In the genomic region with DNA sequence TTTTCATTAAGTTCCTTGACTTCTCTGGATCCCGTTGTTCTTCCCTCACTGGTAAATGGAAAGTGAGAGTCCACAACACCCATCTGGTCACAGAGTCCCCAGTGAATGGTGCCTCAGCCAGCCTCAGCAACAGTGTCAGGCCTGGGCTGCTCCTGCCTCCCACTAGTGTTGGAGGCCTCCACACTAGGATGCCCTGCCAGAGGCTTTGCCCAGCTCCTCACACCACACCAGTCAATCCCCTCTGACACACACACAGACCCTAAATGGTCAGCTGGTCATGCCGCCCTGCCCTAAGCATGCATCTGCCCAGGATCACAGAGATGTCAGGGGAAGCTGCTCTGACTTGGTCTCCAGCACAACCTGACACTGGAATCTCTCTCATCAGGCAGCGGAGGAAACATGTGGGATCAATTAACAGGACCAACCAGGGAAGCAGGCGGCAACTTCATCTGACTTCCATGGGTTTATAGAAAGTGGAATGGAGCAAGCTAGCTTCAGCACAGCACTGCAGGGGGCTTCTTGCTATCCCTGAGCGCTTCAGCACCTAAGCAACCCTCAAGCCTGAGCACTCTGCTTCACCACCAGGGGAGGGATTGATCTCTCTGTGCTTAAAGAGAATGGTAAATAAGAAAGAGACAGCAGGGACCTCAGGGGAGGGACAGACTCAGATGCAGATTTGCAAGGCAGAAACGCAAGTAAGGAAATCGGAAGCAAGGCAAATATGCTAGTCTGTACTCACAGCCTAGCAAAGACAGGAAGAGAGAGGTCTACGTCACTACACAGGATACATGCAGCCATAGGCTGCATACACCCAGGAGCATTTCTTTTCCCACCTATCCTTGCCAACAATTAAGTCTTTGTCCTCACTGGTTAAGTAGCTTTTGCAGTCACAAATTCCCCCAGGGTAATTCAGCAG, we compare ENCODE assay signal across 9 mouse cellular contexts. TPM values are rescaled to one million over a fixed set of nuclear protein-coding genes. Genes with fewer than 3 reads are reported as not detected.
A peak's percentile ranks its signal among the peaks of the same experiment; 100 is the strongest.
DNase-seq lines count a peak whose midpoint lies in the region; ATAC-seq and TF ChIP-seq lines count a peak whose summit lies in the region.
"Had no signal": no experiment of that assay in that cellular context is flagged by ENCODE, and none has a peak within 500 bp of the region (broad histone marks: within the 10 kb centered on the region; RNA-seq: fewer than 3 reads in every experiment).

No protein-coding gene starts in this region.

- no peak overlapping the region; the same call in 1 of the 2 replicates for H3K9ac ChIP-seq in forebrain, postnatal 0 days
- peak overlapping the region; percentile 30; the same call in 1 of the 2 replicates for H3K9ac ChIP-seq in midbrain, embryonic 14.5 days (replicated peaks; ENCODE audit: low read length)
- H3K9ac ChIP-seq in liver, embryonic 12.5 days: no peak overlapping the region
- H3K9ac ChIP-seq in liver, postnatal 0 days (replicated peaks): no peak overlapping the region

- 24% methylated on average over 8 of the region's 8 CpGs for WGBS in forebrain, postnatal 0 days
- 21% methylated on average over 8 of the region's 8 CpGs for WGBS in midbrain, embryonic 14.5 days
- 28% methylated on average over 8 of the region's 8 CpGs for WGBS in liver, embryonic 12.5 days (ENCODE audit: insufficient replicate concordance)
- WGBS in liver, postnatal 0 days (ENCODE audit: insufficient replicate concordance): 42% methylated on average over 8 of the region's 8 CpGs

- peak; percentile 91 for ATAC-seq in forebrain, postnatal 0 days
- peak; percentile 62 for ATAC-seq in midbrain, embryonic 14.5 days (ENCODE audit: low FRiP score, low TSS enrichment)
- no peak; the same call in 1 of the 2 replicates for ATAC-seq in liver, embryonic 12.5 days
- no peak for ATAC-seq in liver, postnatal 0 days

- no peaks in the 10 kb centered on the region for H3K36me3 ChIP-seq in forebrain, postnatal 0 days (ENCODE audit: insufficient read depth)
- H3K36me3 ChIP-seq in midbrain, embryonic 14.5 days (ENCODE audit: control insufficient read depth, insufficient read depth, low read length): no peaks in the 10 kb centered on the region
- H3K36me3 ChIP-seq in liver, embryonic 12.5 days: no peaks in the 10 kb centered on the region
- no peaks in the 10 kb centered on the region for H3K36me3 ChIP-seq in liver, postnatal 0 days (replicated peaks; ENCODE audit: insufficient read depth, low read length)

- DNase-seq in ES-CJ7 (ENCODE audit: low read depth, low spot score) (peak; percentile 31), R1 (ENCODE audit: low read depth, low spot score) (peak; percentile 43)
- peak; percentile 45 for DNase-seq in forebrain, postnatal 0 days
- DNase-seq in midbrain, embryonic 14.5 days: peak; percentile 47
- no peak for DNase-seq in thymus, postnatal 0 days (ENCODE audit: low spot score)
- DNase-seq in liver, postnatal 0 days: no peak
- DNase-seq: adrenal gland, postnatal 36 days had no signal

- TF ChIP-seq CTCF in forebrain, postnatal 0 days (IDR thresholded peaks at IDR 0.05; ENCODE audit: low read depth): peak; percentile 45
- TF ChIP-seq CTCF in liver, postnatal 0 days (IDR thresholded peaks at IDR 0.05; ENCODE audit: low read depth): no peak

- no peaks in the 10 kb centered on the region for H3K9me3 ChIP-seq in forebrain, postnatal 0 days (ENCODE audit: low read length)
- no peaks in the 10 kb centered on the region for H3K9me3 ChIP-seq in midbrain, embryonic 14.5 days (ENCODE audit: control insufficient read depth, low read length)
- no peaks in the 10 kb centered on the region for H3K9me3 ChIP-seq in liver, embryonic 12.5 days (replicated peaks)
- no peaks in the 10 kb centered on the region for H3K9me3 ChIP-seq in liver, postnatal 0 days (ENCODE audit: low read length)

- H3K4me1 ChIP-seq in forebrain, postnatal 0 days (ENCODE audit: insufficient read depth): peaks cover 9% of the 10 kb centered on the region; the same call in 1 of the 2 replicates
- H3K4me1 ChIP-seq in midbrain, embryonic 14.5 days (ENCODE audit: control insufficient read depth, insufficient read depth, low read length): peaks cover 8% of the 10 kb centered on the region; the same call in 1 of the 2 replicates
- no peaks in the 10 kb centered on the region for H3K4me1 ChIP-seq in liver, embryonic 12.5 days
- H3K4me1 ChIP-seq in liver, postnatal 0 days (ENCODE audit: insufficient read depth): no peaks in the 10 kb centered on the region

- H3K4me2 ChIP-seq in forebrain, postnatal 0 days (ENCODE audit: low read depth): peak overlapping the region; percentile 26; the same call in 1 of the 2 replicates
- H3K4me2 ChIP-seq in midbrain, embryonic 14.5 days (ENCODE audit: low read length): peak overlapping the region; percentile 26
- H3K4me2 ChIP-seq in liver, embryonic 12.5 days: no peak overlapping the region
- no peak overlapping the region for H3K4me2 ChIP-seq in liver, postnatal 0 days (ENCODE audit: low read depth, low read length)

- no peak for TF ChIP-seq EP300 in liver, postnatal 0 days (IDR thresholded peaks at IDR 0.05; ENCODE audit: low read depth)

- H3K27ac ChIP-seq in forebrain, postnatal 0 days (ENCODE audit: low read depth, low read length): no peak overlapping the region
- H3K27ac ChIP-seq in midbrain, embryonic 14.5 days (replicated peaks; ENCODE audit: low read depth, low read length): peak overlapping the region; percentile 46; the same call in 1 of the 2 replicates
- no peak overlapping the region for H3K27ac ChIP-seq in liver, embryonic 12.5 days
- H3K27ac ChIP-seq in liver, postnatal 0 days (ENCODE audit: low read depth): no peak overlapping the region

- no peaks in the 10 kb centered on the region for H3K27me3 ChIP-seq in forebrain, postnatal 0 days (ENCODE audit: insufficient read depth, low read length)
- no peaks in the 10 kb centered on the region for H3K27me3 ChIP-seq in midbrain, embryonic 14.5 days (ENCODE audit: control insufficient read depth, insufficient read depth, low read length)
- H3K27me3 ChIP-seq in liver, embryonic 12.5 days (replicated peaks): no peaks in the 10 kb centered on the region
- H3K27me3 ChIP-seq in liver, postnatal 0 days (ENCODE audit: insufficient read depth, low read length): no peaks in the 10 kb centered on the region

- H3K4me3 ChIP-seq in forebrain, postnatal 0 days (ENCODE audit: low read depth, low read length): no peak overlapping the region
- H3K4me3 ChIP-seq in midbrain, embryonic 14.5 days (replicated peaks; ENCODE audit: low read depth, low read length): no peak overlapping the region
- no peak overlapping the region for H3K4me3 ChIP-seq in liver, embryonic 12.5 days
- H3K4me3 ChIP-seq in liver, postnatal 0 days (ENCODE audit: low read depth, low read length): no peak overlapping the region
- H3K4me3 ChIP-seq: myocyte had no signal

RNA-seq across cellular contexts. Expression of gene Igf1, which starts 45.6 kb away (rescaled TPM):
- 9.3 and 11.5 TPM in 2 replicates for total RNA-seq in forebrain, postnatal 0 days (2014; rRNA removed)
- polyA plus RNA-seq in forebrain, postnatal 0 days (2015; fragmentation: Nextera tagmentation; extraction: Ambion mirVana): 8.4 and 10.9 TPM in 2 replicates
- 9.7 and 10.4 TPM in 2 replicates for polyA plus RNA-seq in midbrain, embryonic 14.5 days (2014; fragmentation: Nextera tagmentation; extraction: Ambion mirVana)
- polyA plus RNA-seq in liver, embryonic 12.5 days (2016; fragmentation: Nextera tagmentation; extraction: Ambion mirVana): 11.2 and 11.5 TPM in 2 replicates
- 15.2 and 17.8 TPM in 2 replicates for polyA plus RNA-seq in thymus, postnatal 0 days (2015; fragmentation: Nextera tagmentation; extraction: Ambion mirVana)
- polyA plus RNA-seq in liver, postnatal 0 days (2015; fragmentation: Nextera tagmentation; extraction: Ambion mirVana): 34.1 and 42.3 TPM in 2 replicates

Comparison
In these comparisons a context has a peak if more than half of its experiments do, and no peak if none do; other contexts are left out.
1. DNase-seq: peak in ES-CJ7 (single experiment), R1 (single experiment), forebrain, postnatal 0 days (single experiment) and midbrain, embryonic 14.5 days (single experiment); none in thymus, postnatal 0 days (single experiment) and liver, postnatal 0 days (single experiment).
2. ATAC-seq: peak in forebrain, postnatal 0 days (single experiment) and midbrain, embryonic 14.5 days (single experiment); none in liver, embryonic 12.5 days (single experiment) and liver, postnatal 0 days (single experiment).
3. H3K4me2 ChIP-seq: peak in forebrain, postnatal 0 days (single experiment) and midbrain, embryonic 14.5 days (single experiment); none in liver, embryonic 12.5 days (single experiment) and liver, postnatal 0 days (single experiment).